ENCODE assay signal across 29 mouse cellular contexts in genomic region chr14:99306410-99306809, GRCm38 (mm10). TPM values are rescaled to one million over a fixed set of nuclear protein-coding genes. Genes with fewer than 3 reads are reported as not detected.
DNase-seq lines count a peak whose midpoint lies in the region; ATAC-seq and TF ChIP-seq lines count a peak whose summit lies in the region.
"Had no signal": no experiment of that assay in that cellular context is flagged by ENCODE, and none has a peak within 500 bp of the region (broad histone marks: within the 10 kb centered on the region; RNA-seq: fewer than 3 reads in every experiment).

No protein-coding gene starts in this region.

- TF ChIP-seq EP300 in stomach, postnatal 0 days (optimal IDR thresholded peaks at IDR 0.05): no peak

- 63% methylated on average over 7 of the region's 7 CpGs for WGBS in intestine, embryonic 14.5 days
- 40% methylated on average over 7 of the region's 7 CpGs for WGBS in stomach, postnatal 0 days

- no peak overlapping the region for H3K9ac ChIP-seq in intestine, embryonic 14.5 days (ENCODE audit: low read length)
- no peak overlapping the region for H3K9ac ChIP-seq in stomach, postnatal 0 days (ENCODE audit: low read length)
- H3K9ac ChIP-seq: embryonic facial prominence, embryonic 13.5 days; forebrain, embryonic 15.5 days; limb, embryonic 15.5 days; midbrain, embryonic 15.5 days; neural tube, embryonic 15.5 days had no signal

- no peak overlapping the region for H3K27ac ChIP-seq in intestine, embryonic 14.5 days (ENCODE audit: low read depth)
- H3K27ac ChIP-seq in stomach, postnatal 0 days (replicated peaks): 0 out of 2 replicates have a peak overlapping the region, but pooled peaks have one; percentile 2
- H3K27ac ChIP-seq: embryonic facial prominence, embryonic 13.5 days; forebrain, embryonic 10.5 days; forebrain, embryonic 15.5 days; gastrocnemius, adult 2 months; hindbrain, postnatal 0 days; limb, embryonic 10.5 days; limb, embryonic 15.5 days; macrophage; midbrain, embryonic 10.5 days; midbrain, embryonic 15.5 days; neural tube, embryonic 15.5 days had no signal

- ATAC-seq in intestine, embryonic 14.5 days (replicated peaks; ENCODE audit: low FRiP score, low TSS enrichment, low read depth): no peak
- peak; percentile 59 for ATAC-seq in megakaryocyte-erythroid progenitor cell, adult 5-6 weeks (replicated peaks; ENCODE audit: low FRiP score, low TSS enrichment, poor library complexity, severe bottlenecking)
- ATAC-seq in stomach, postnatal 0 days (ENCODE audit: low FRiP score, low TSS enrichment): no peak
- ATAC-seq: forebrain, embryonic 15.5 days; hindbrain, postnatal 0 days; midbrain, embryonic 15.5 days had no signal

- H3K36me3 ChIP-seq in intestine, embryonic 14.5 days (ENCODE audit: control insufficient read depth, insufficient read depth, low read length): peaks cover 5% of the 10 kb centered on the region
- H3K36me3 ChIP-seq in stomach, postnatal 0 days (ENCODE audit: control insufficient read depth, insufficient read depth, low read length): 0 out of 2 replicates have a peak, but pooled peaks cover 10% of the 10 kb centered on the region
- H3K36me3 ChIP-seq: forebrain, embryonic 10.5 days; forebrain, embryonic 15.5 days; limb, embryonic 10.5 days; midbrain, embryonic 10.5 days; midbrain, embryonic 15.5 days; neural tube, embryonic 15.5 days had no signal

- H3K4me3 ChIP-seq in intestine, embryonic 14.5 days (ENCODE audit: low read depth, low read length): no peak overlapping the region
- no peak overlapping the region for H3K4me3 ChIP-seq in stomach, postnatal 0 days (ENCODE audit: low read depth, low read length)
- H3K4me3 ChIP-seq: embryonic facial prominence, embryonic 13.5 days; forebrain, embryonic 10.5 days; forebrain, embryonic 15.5 days; gastrocnemius, adult 2 months; limb, embryonic 10.5 days; limb, embryonic 15.5 days; midbrain, embryonic 10.5 days; midbrain, embryonic 15.5 days; neural tube, embryonic 15.5 days had no signal

- peak; percentile 9 for DNase-seq in heart, adult 11 months
- DNase-seq in heart, postnatal 36 days: no peak
- no peak for DNase-seq in intestine, embryonic 14.5 days (ENCODE audit: low spot score)
- no peak for DNase-seq in stomach, postnatal 0 days (ENCODE audit: low spot score)
- no peak for DNase-seq in spleen, adult 12 weeks (ENCODE audit: low spot score)
- DNase-seq in adrenal gland, adult 2 months: no peak
- DNase-seq: adrenal gland, postnatal 25 days; cerebellum, adult 11-12 months; cerebellum, adult 9-11 months; gastrocnemius, adult 2 months; heart, postnatal 14 days; kidney, adult 18-20 months; kidney, postnatal 36 days; lung, adult 2 months; lung, postnatal 10 days; retina, postnatal 1 day; right cerebral cortex, postnatal 14 days; spleen, adult 18-20 months had no signal

- peak overlapping the region; percentile 20; the same call in 1 of the 2 replicates for H3K4me2 ChIP-seq in intestine, embryonic 14.5 days (ENCODE audit: low read length)
- H3K4me2 ChIP-seq in stomach, postnatal 0 days (replicated peaks; ENCODE audit: low read depth): peak overlapping the region; percentile 52
- H3K4me2 ChIP-seq: embryonic facial prominence, embryonic 13.5 days; forebrain, embryonic 15.5 days; limb, embryonic 15.5 days; midbrain, embryonic 15.5 days; neural tube, embryonic 15.5 days had no signal

- H3K9me3 ChIP-seq in intestine, embryonic 14.5 days (ENCODE audit: control insufficient read depth, low read length): no peaks in the 10 kb centered on the region
- no peaks in the 10 kb centered on the region for H3K9me3 ChIP-seq in stomach, postnatal 0 days (ENCODE audit: control insufficient read depth, low read length)
- H3K9me3 ChIP-seq: embryonic facial prominence, embryonic 13.5 days; forebrain, embryonic 10.5 days; forebrain, embryonic 15.5 days; limb, embryonic 10.5 days; limb, embryonic 15.5 days; midbrain, embryonic 10.5 days; midbrain, embryonic 15.5 days; neural tube, embryonic 15.5 days had no signal

- TF ChIP-seq CTCF in stomach, postnatal 0 days (IDR thresholded peaks at IDR 0.05; ENCODE audit: low read depth): no peak

- H3K27me3 ChIP-seq in intestine, embryonic 14.5 days (replicated peaks; ENCODE audit: control insufficient read depth, insufficient read depth, low read length): peaks cover under 1% of the 10 kb centered on the region
- H3K27me3 ChIP-seq in stomach, postnatal 0 days (ENCODE audit: control insufficient read depth, insufficient read depth, low read length): no peaks in the 10 kb centered on the region
- H3K27me3 ChIP-seq: forebrain, embryonic 15.5 days; limb, embryonic 15.5 days; midbrain, embryonic 15.5 days; neural tube, embryonic 15.5 days had no signal

- no peaks in the 10 kb centered on the region for H3K4me1 ChIP-seq in intestine, embryonic 14.5 days (replicated peaks; ENCODE audit: control insufficient read depth, insufficient read depth, low read length)
- no peaks in the 10 kb centered on the region for H3K4me1 ChIP-seq in stomach, postnatal 0 days (replicated peaks; ENCODE audit: control insufficient read depth, insufficient read depth)
- H3K4me1 ChIP-seq: embryonic facial prominence, embryonic 13.5 days; forebrain, embryonic 15.5 days; limb, embryonic 10.5 days; midbrain, embryonic 15.5 days; neural tube, embryonic 15.5 days had no signal

- intact Hi-C loops in heart, postnatal 36 days (cut with DNase I): no loop called here

RNA-seq across cellular contexts. Expression of gene Klf5, which starts 7.9 kb away (rescaled TPM):
- under 1 TPM; 0.76 to 0.94 TPM for total RNA-seq in heart, postnatal 36 days (2021)
- 82.6 and 93.4 TPM in 2 replicates for polyA plus RNA-seq in intestine, embryonic 14.5 days (2014; fragmentation: Nextera tagmentation; extraction: Ambion mirVana)
- 3.3 and 3.4 TPM in 2 replicates for total RNA-seq in megakaryocyte-erythroid progenitor cell, adult 5-6 weeks (2014; fragmentation: Nextera tagmentation)
- 0.46 and 3.1 TPM in 2 replicates for total RNA-seq in megakaryocyte-erythroid progenitor cell, adult 5-6 weeks (2017)
- 101 and 112 TPM in 2 replicates for polyA plus RNA-seq in stomach, postnatal 0 days (2015; fragmentation: Nextera tagmentation; extraction: Ambion mirVana)
- 1 to 10 TPM; 6.0 to 9.4 TPM for total RNA-seq in adrenal gland, adult 2 months (2021)
- 8.5 and 10.0 TPM in 2 replicates for polyA plus RNA-seq in adrenal gland, adult 2 months (2012; rRNA removed)
- polyA plus RNA-seq: macrophage had no signal
